Mouse (Mus musculus) kidney, postnatal 10 days (tissue): ENCODE measurements at regions not wholly inside any gene's neighbourhood (a gene's known extent, or its start where the extent isn't known, plus 50 kb on each side); places are given as distances from the start of the nearest gene placed in this dataset.

Experiments used
- DNase-seq: peaks from one replicate; pipeline ENCODE4 v3.0.0; 2021; ENCODE audit warnings: mixed read lengths

DNA sequence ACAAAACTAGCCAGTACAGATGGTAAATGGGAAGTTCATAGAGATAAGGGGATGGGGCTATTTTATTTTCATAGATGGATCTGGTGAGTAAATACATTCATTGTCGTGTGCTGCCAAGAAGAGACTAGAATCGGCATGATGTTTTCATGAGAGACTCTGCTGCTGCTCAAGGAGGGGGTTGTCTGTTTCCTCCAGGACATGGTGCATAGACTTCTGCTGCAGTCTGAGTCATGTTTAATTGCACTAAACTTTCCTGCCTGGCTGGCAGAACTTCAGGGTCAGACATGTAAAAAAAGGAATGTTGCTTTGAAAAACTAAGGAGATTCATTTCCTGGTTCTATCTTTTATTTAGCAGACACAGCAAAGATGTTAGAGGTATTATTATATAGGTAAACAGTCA is 100.9 kb upstream of the B430305J03Rik start:
- DNase-seq = no peak

- DNase-seq = no peak
These were observed 94.3 kb upstream of the B430305J03Rik start for GRCm38 (mm10) chr3:61460076-61460475.

DNA sequence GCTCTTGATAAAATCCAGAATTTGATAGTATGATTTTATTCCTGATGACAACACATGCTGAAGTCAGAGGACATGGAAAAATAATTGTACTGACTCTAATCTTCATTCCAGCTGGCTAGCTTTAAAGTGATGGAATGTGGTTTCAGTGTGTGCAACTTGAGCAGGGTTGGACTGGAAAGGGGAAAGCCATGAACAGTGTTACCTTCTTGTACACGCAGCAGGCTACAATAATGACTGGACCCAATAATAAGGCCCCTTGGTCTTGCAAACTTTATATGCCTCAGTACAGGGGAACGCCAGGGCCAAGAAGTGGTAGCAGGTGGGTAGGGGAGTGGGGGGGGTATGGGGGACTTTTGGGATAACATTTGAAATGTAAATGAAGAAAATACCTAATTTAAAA is 90.8 kb upstream of the B430305J03Rik start:
- no peak for DNase-seq

- no peak for DNase-seq
These were observed 76.4 kb upstream of the B430305J03Rik start for GRCm38 (mm10) chr3:61442000-61442739.

DNA sequence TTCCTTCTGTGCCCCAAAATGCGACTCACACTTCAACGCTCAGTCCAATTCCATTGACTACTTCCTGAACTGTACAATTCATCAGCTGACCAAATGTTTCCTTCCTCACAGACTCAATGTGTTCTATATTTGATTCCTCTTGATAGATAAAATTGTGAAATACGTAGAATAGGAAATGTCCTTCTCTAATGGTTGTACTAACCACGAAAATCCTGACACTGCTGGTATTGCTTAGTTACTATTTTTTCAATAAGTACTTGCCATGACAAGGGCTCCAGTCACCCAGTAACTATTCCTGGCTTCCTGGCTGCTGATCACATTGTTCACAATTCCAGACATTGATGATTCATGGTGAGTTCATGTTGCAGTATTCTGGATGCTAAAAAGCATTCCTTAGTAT is 75.7 kb upstream of the B430305J03Rik start:
- DNase-seq = no peak

DNA sequence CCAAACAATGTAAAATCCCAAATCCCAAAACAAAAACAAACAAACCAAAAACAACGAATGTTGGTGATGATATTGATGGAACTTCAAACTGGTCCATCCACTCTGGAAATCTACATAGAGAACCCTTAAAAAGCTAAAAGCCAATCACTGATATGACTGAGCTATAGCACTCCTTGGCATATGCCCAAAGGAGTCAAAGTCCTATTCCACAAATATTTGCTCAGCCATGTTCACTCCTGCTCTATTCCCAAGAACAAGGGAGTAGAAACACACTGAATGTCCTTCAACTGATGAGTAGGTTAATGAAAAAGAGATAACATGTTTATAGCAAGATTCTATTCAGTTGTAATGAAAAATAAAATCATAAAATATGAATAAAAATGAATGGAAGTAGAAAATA is 63.0 kb upstream of the B430305J03Rik start:
- DNase-seq = no peak

- DNase-seq = peak; percentile 24
These were observed 58.2 kb upstream of the B430305J03Rik start for GRCm38 (mm10) chr3:61423945-61424344.

- no peak for DNase-seq
These were observed 54.0 kb upstream of the B430305J03Rik start for GRCm38 (mm10) chr3:61419706-61420105.

DNA sequence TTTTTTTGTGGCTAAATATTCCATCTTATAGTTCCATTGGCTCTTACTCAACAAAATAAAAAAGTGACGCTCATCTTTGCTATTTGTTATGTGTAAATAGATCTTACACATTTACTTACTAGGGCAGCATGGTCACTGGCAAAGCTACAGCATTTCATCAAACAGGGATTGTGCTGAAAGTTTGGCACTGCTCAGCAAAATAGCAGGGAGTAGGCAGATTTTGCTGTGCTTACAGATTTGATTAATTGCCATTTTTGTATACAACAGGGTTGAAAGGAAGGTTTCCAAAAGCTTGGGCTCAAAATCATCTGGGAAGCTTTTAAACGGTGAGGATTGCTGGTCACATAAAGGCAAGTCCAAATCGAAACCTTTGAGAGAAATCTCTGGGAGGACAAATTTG is 52.3 kb upstream of the B430305J03Rik start:
- DNase-seq = no peak
